Comparison of ENCODE assay signal across 9 mouse cellular contexts in the genomic region with DNA sequence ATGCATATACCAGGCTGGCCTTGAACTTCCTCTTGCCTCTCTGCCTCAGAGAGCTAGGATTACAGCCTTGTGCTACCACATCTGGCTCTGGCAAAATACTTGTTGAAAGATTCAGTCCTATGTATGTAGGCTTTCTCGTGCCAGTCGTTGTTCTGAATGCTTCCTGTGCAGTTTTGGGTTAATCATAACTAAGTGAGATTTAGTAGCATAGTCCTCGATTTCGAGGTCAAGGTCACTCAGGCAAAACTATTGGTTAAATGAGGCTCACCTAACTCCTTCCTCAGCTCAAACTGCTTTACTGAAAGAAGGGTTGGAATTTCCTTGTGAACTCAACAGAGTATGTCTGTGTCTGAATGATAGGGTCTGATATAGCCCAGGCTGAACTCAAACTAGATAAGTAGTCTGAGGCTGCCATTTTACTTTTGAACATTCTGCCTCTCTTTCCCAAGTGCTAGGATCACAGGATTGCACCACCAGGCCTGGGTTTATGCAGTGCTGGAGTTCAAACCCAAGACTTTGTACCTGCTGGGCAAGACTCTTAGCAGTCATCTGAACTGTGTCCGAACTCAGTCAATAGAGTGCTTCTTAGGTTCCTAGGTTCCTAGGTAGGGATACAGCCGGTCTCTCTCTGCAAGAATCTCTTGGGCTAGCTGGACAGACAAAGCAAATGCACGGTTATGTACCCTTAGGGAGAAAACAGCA. TPM values are rescaled to one million over a fixed set of nuclear protein-coding genes. Genes with fewer than 3 reads are reported as not detected.
A peak's percentile ranks its signal among the peaks of the same experiment; 100 is the strongest.
DNase-seq lines count a peak whose midpoint lies in the region; ATAC-seq lines count a peak whose summit lies in the region.
"Had no signal": no experiment of that assay in that cellular context is flagged by ENCODE, and none has a peak within 500 bp of the region (broad histone marks: within the 10 kb centered on the region; RNA-seq: fewer than 3 reads in every experiment).

No protein-coding gene starts in this region.

- no peak overlapping the region for H3K27ac ChIP-seq in forebrain, embryonic 15.5 days (replicated peaks)
- no peak overlapping the region for H3K27ac ChIP-seq in limb, embryonic 15.5 days

- H3K4me2 ChIP-seq in forebrain, embryonic 15.5 days (replicated peaks), result 0 out of 2 replicates have a peak overlapping the region, but pooled peaks have one; percentile 72
- H3K4me2 ChIP-seq in limb, embryonic 15.5 days, result peak overlapping the region; percentile 61; the same call in 1 of the 2 replicates

- no peaks in the 10 kb centered on the region for H3K27me3 ChIP-seq in forebrain, embryonic 15.5 days
- H3K27me3 ChIP-seq in limb, embryonic 15.5 days, result no peaks in the 10 kb centered on the region
- H3K27me3 ChIP-seq: Patski had no signal

- no peak for ATAC-seq in forebrain, embryonic 15.5 days (replicated peaks)
- ATAC-seq in limb, embryonic 15.5 days (ENCODE audit: insufficient number of reproducible peaks, low FRiP score, low TSS enrichment, low read depth), result no peak
- ATAC-seq in granulocyte monocyte progenitor cell, adult 5-6 weeks (replicated peaks; ENCODE audit: poor library complexity, severe bottlenecking), result no peak
- ATAC-seq: Patski had no signal

- WGBS in forebrain, embryonic 15.5 days, result 91% methylated on average over 7 of the region's 7 CpGs
- WGBS in limb, embryonic 15.5 days, result 83% methylated on average over 7 of the region's 7 CpGs

- H3K36me3 ChIP-seq in forebrain, embryonic 15.5 days, result peaks cover 10% of the 10 kb centered on the region; the same call in 1 of the 2 replicates
- no peaks in the 10 kb centered on the region; the same call in 1 of the 2 replicates for H3K36me3 ChIP-seq in limb, embryonic 15.5 days

- H3K9ac ChIP-seq in forebrain, embryonic 15.5 days (replicated peaks), result no peak overlapping the region
- H3K9ac ChIP-seq in limb, embryonic 15.5 days, result no peak overlapping the region

- H3K4me3 ChIP-seq in forebrain, embryonic 15.5 days, result no peak overlapping the region
- no peak overlapping the region for H3K4me3 ChIP-seq in limb, embryonic 15.5 days

- DNase-seq in kidney, adult 8-10 months, result peak; percentile 37 to 41
- no peak for DNase-seq in kidney, postnatal 14 days
- peak; percentile 45 for DNase-seq in c-Kit-positive CD71-positive TER-119-positive erythroid progenitor cells, embryonic 14.5 days (ENCODE audit: low spot score)
- no peak for DNase-seq in right cerebral cortex, postnatal 36 days (ENCODE audit: low spot score in 2 of 2)
- no peak for DNase-seq in layer of hippocampus, adult 9-11 months

- no peaks in the 10 kb centered on the region for H3K9me3 ChIP-seq in forebrain, embryonic 15.5 days
- no peaks in the 10 kb centered on the region for H3K9me3 ChIP-seq in limb, embryonic 15.5 days

- H3K4me1 ChIP-seq in forebrain, embryonic 15.5 days, result peaks cover 26% of the 10 kb centered on the region
- peaks cover 29% of the 10 kb centered on the region for H3K4me1 ChIP-seq in limb, embryonic 15.5 days

RNA-seq across cellular contexts. Expression of a gene that starts 2.1 kb away (rescaled TPM):
- 96.3 and 99.7 TPM in 2 replicates for polyA plus RNA-seq in forebrain, embryonic 15.5 days (2015; fragmentation: Nextera tagmentation; extraction: Ambion mirVana)
- 96.0 and 108 TPM in 2 replicates for polyA plus RNA-seq in limb, embryonic 15.5 days (2015; fragmentation: Nextera tagmentation; extraction: Ambion mirVana)
- total RNA-seq in granulocyte monocyte progenitor cell, adult 5-6 weeks (2014; fragmentation: Nextera tagmentation), result 106 and 140 TPM in 2 replicates
- 167 and 195 TPM in 2 replicates for total RNA-seq in granulocyte monocyte progenitor cell, adult 5-6 weeks (2017)

RNA-seq across cellular contexts. Expression of a gene that starts 2.1 kb away (rescaled TPM):
- polyA plus RNA-seq in forebrain, embryonic 15.5 days (2015; fragmentation: Nextera tagmentation; extraction: Ambion mirVana), result 1.7 and 1.8 TPM in 2 replicates
- 3.6 and 3.9 TPM in 2 replicates for polyA plus RNA-seq in limb, embryonic 15.5 days (2015; fragmentation: Nextera tagmentation; extraction: Ambion mirVana)
- total RNA-seq in granulocyte monocyte progenitor cell, adult 5-6 weeks (2014; fragmentation: Nextera tagmentation), result 0.90 and 2.9 TPM in 2 replicates
- 1.1 and 1.5 TPM in 2 replicates for total RNA-seq in granulocyte monocyte progenitor cell, adult 5-6 weeks (2017)

RNA-seq across cellular contexts. Expression of a gene that starts 38.4 kb away (rescaled TPM):
- polyA plus RNA-seq in forebrain, embryonic 15.5 days (2015; fragmentation: Nextera tagmentation; extraction: Ambion mirVana), result 19.8 and 22.2 TPM in 2 replicates
- polyA plus RNA-seq in limb, embryonic 15.5 days (2015; fragmentation: Nextera tagmentation; extraction: Ambion mirVana), result 0.53 and 0.88 TPM in 2 replicates
- total RNA-seq in granulocyte monocyte progenitor cell, adult 5-6 weeks (2014; fragmentation: Nextera tagmentation), result not detected in 2 replicates
- total RNA-seq in granulocyte monocyte progenitor cell, adult 5-6 weeks (2017), result not detected in 2 replicates

Comparison
In these comparisons a context has a peak if more than half of its experiments do, and no peak if none do; other contexts are left out.
1. DNase-seq: peak in kidney, adult 8-10 months (2 of 2) and c-Kit-positive CD71-positive TER-119-positive erythroid progenitor cells, embryonic 14.5 days (single experiment); none in kidney, postnatal 14 days (single experiment), right cerebral cortex, postnatal 36 days (0 of 2) and layer of hippocampus, adult 9-11 months (single experiment).
2. RNA of a gene that starts 38.4 kb away (polyA plus RNA-seq): 19.8 to 22.2 TPM in forebrain, embryonic 15.5 days; 0.53 to 0.88 TPM in limb, embryonic 15.5 days; every median in the first group is over 10 times any median in the second.